Mouse (Mus musculus): ENCODE results near the gene Gtf3c2. TPM values are rescaled to one million over a fixed set of nuclear protein-coding genes. Genes with fewer than 3 reads are reported as not detected.
"Not testable (repeated sequence)": the region's sequence is repeated elsewhere in the genome, so short reads cannot be mapped to it uniquely, and the experiment has no call there.

The Gtf3c2 gene
- polyA plus RNA-seq, 1 experiment from 2014 or later = 68.0 TPM

- Histone ChIP-seq H3K4me1 (ENCODE audit: control insufficient read depth, insufficient read depth, low read length) (no peaks in the 10 kb centered on the region; the same call in 1 of the 2 replicates), H3K9ac (replicated peaks; ENCODE audit: low read length) (no peak overlapping the region), H3K4me2 (ENCODE audit: low read length) (peak overlapping the region; percentile 61; the same call in 1 of the 2 replicates), H3K4me3 (replicated peaks; ENCODE audit: low read depth, low read length) (no peak overlapping the region), H3K36me3 (ENCODE audit: control insufficient read depth, insufficient read depth, low read length) (no peaks in the 10 kb centered on the region), H3K27me3 (ENCODE audit: control insufficient read depth, insufficient read depth, low read length) (no peaks in the 10 kb centered on the region), H3K9me3 (ENCODE audit: control insufficient read depth, low read length) (no peaks in the 10 kb centered on the region), H3K27ac (replicated peaks; ENCODE audit: low read depth, low read length) (no peak overlapping the region)
- WGBS = 74% methylated on average over 7 of the region's 7 CpGs
- DNase-seq (no peak), ATAC-seq (ENCODE audit: low FRiP score, low TSS enrichment) (no peak)
Observed at GRCm38 (mm10) chr5:31218294-31218693, 38.4 kb upstream of the Gtf3c2 start.

GRCm38 (mm10) chr5:31216554-31216953 is 36.6 kb upstream of the Gtf3c2 start:
- not testable (repeated sequence) for H3K9ac ChIP-seq (replicated peaks; ENCODE audit: low read length); ATAC-seq (ENCODE audit: low FRiP score, low TSS enrichment); H3K4me1 ChIP-seq (ENCODE audit: control insufficient read depth, insufficient read depth, low read length); H3K4me2 ChIP-seq (ENCODE audit: low read length); H3K27me3 ChIP-seq (ENCODE audit: control insufficient read depth, insufficient read depth, low read length); H3K9me3 ChIP-seq (ENCODE audit: control insufficient read depth, low read length); H3K36me3 ChIP-seq (ENCODE audit: control insufficient read depth, insufficient read depth, low read length); DNase-seq; H3K4me3 ChIP-seq (replicated peaks; ENCODE audit: low read depth, low read length); H3K27ac ChIP-seq (replicated peaks; ENCODE audit: low read depth, low read length)
- WGBS = 88% methylated on average over 6 of the region's 6 CpGs

- Histone ChIP-seq H3K36me3 (ENCODE audit: control insufficient read depth, insufficient read depth, low read length) (peaks cover 66% of the 10 kb centered on the region), H3K27ac (replicated peaks; ENCODE audit: low read depth, low read length) (no peak overlapping the region)
Observed at GRCm38 (mm10) chr5:31204421-31204820, 24.5 kb upstream of the Gtf3c2 start.

GRCm38 (mm10) chr5:31203866-31204265 is 23.9 kb upstream of the Gtf3c2 start:
- H3K27me3 ChIP-seq (ENCODE audit: control insufficient read depth, insufficient read depth, low read length) = no peaks in the 10 kb centered on the region
- ATAC-seq (ENCODE audit: low FRiP score, low TSS enrichment) (no peak), DNase-seq (no peak)
- H3K36me3 ChIP-seq (ENCODE audit: control insufficient read depth, insufficient read depth, low read length) = peaks cover 71% of the 10 kb centered on the region
- H3K9ac ChIP-seq (replicated peaks; ENCODE audit: low read length) = no peak overlapping the region
- WGBS = 94% methylated on average over 2 of the region's 2 CpGs
- H3K4me2 ChIP-seq (ENCODE audit: low read length) = no peak overlapping the region
- H3K4me3 ChIP-seq (replicated peaks; ENCODE audit: low read depth, low read length) = no peak overlapping the region
- H3K4me1 ChIP-seq (ENCODE audit: control insufficient read depth, insufficient read depth, low read length) = peaks cover 10% of the 10 kb centered on the region; the same call in 1 of the 2 replicates
- H3K9me3 ChIP-seq (ENCODE audit: control insufficient read depth, low read length) = peaks cover 5% of the 10 kb centered on the region
- H3K27ac ChIP-seq (replicated peaks; ENCODE audit: low read depth, low read length) = no peak overlapping the region

More at GRCm38 (mm10) chr5:31204421-31204820, 24.5 kb upstream of the Gtf3c2 start:
- ATAC-seq (ENCODE audit: low FRiP score, low TSS enrichment) = no peak
- Histone ChIP-seq H3K4me1 (ENCODE audit: control insufficient read depth, insufficient read depth, low read length) (peaks cover 10% of the 10 kb centered on the region; the same call in 1 of the 2 replicates), H3K4me3 (replicated peaks; ENCODE audit: low read depth, low read length) (no peak overlapping the region), H3K27me3 (ENCODE audit: control insufficient read depth, insufficient read depth, low read length) (no peaks in the 10 kb centered on the region), H3K9me3 (ENCODE audit: control insufficient read depth, low read length) (peaks cover 5% of the 10 kb centered on the region), H3K9ac (replicated peaks; ENCODE audit: low read length) (no peak overlapping the region), H3K4me2 (ENCODE audit: low read length) (no peak overlapping the region)
- no peak for DNase-seq
- 92% methylated on average over 6 of the region's 6 CpGs for WGBS

GRCm38 (mm10) chr5:31202933-31203332 is 23.0 kb upstream of the Gtf3c2 start:
- H3K27me3 ChIP-seq (ENCODE audit: control insufficient read depth, insufficient read depth, low read length) = no peaks in the 10 kb centered on the region
- ATAC-seq (ENCODE audit: low FRiP score, low TSS enrichment) (no peak), DNase-seq (no peak)
- 87% methylated on average over 7 of the region's 7 CpGs for WGBS
- no peak overlapping the region for H3K9ac ChIP-seq (replicated peaks; ENCODE audit: low read length)
- H3K4me1 ChIP-seq (ENCODE audit: control insufficient read depth, insufficient read depth, low read length) = peaks cover 10% of the 10 kb centered on the region; the same call in 1 of the 2 replicates
- peak overlapping the region; percentile 64 for H3K4me2 ChIP-seq (ENCODE audit: low read length)
- peaks cover 5% of the 10 kb centered on the region for H3K9me3 ChIP-seq (ENCODE audit: control insufficient read depth, low read length)
- peaks cover 78% of the 10 kb centered on the region for H3K36me3 ChIP-seq (ENCODE audit: control insufficient read depth, insufficient read depth, low read length)
- H3K27ac ChIP-seq (replicated peaks; ENCODE audit: low read depth, low read length) = peak overlapping the region; percentile 82
- H3K4me3 ChIP-seq (replicated peaks; ENCODE audit: low read depth, low read length) = peak overlapping the region; percentile 80

GRCm38 (mm10) chr5:31201742-31202590 is 22.0 kb upstream of the Gtf3c2 start, which contains the start of gene Zfp513:
Gene Zfp513, minus strand, starts transcription at chr5:31202303.
- Histone ChIP-seq H3K9me3 (ENCODE audit: control insufficient read depth, low read length) (peaks cover 5% of the 10 kb centered on the region), H3K4me3 (replicated peaks; ENCODE audit: low read depth, low read length) (peak within 1 kb of the TSS; percentile 80), H3K4me1 (ENCODE audit: control insufficient read depth, insufficient read depth, low read length) (peaks cover 10% of the 10 kb centered on the region; the same call in 1 of the 2 replicates), H3K36me3 (ENCODE audit: control insufficient read depth, insufficient read depth, low read length) (peaks cover 79% of the 10 kb centered on the region), H3K27me3 (ENCODE audit: control insufficient read depth, insufficient read depth, low read length) (no peaks in the 10 kb centered on the region), H3K4me2 (ENCODE audit: low read length) (peak within 1 kb of the TSS; percentile 65), H3K9ac (replicated peaks; ENCODE audit: low read length) (peak within 1 kb of the TSS; percentile 78), H3K27ac (replicated peaks; ENCODE audit: low read depth, low read length) (peak within 1 kb of the TSS; percentile 82)
- under 1% methylated on average over 51 of the region's 53 CpGs for WGBS
- ATAC-seq (ENCODE audit: low FRiP score, low TSS enrichment) (peak; percentile 97), DNase-seq (peak; percentile 98)

GRCm38 (mm10) chr5:31201042-31201741 is 21.2 kb upstream of the Gtf3c2 start:
- DNase-seq (no peak), ATAC-seq (ENCODE audit: low FRiP score, low TSS enrichment) (no peak)
- H3K36me3 ChIP-seq (ENCODE audit: control insufficient read depth, insufficient read depth, low read length) = peaks cover 80% of the 10 kb centered on the region
- H3K4me3 ChIP-seq (replicated peaks; ENCODE audit: low read depth, low read length) = peak overlapping the region; percentile 80
- H3K9ac ChIP-seq (replicated peaks; ENCODE audit: low read length) = peak overlapping the region; percentile 78
- peaks cover 5% of the 10 kb centered on the region for H3K9me3 ChIP-seq (ENCODE audit: control insufficient read depth, low read length)
- 18% methylated on average over 13 of the region's 13 CpGs for WGBS
- H3K4me2 ChIP-seq (ENCODE audit: low read length) = peak overlapping the region; percentile 65
- no peaks in the 10 kb centered on the region for H3K27me3 ChIP-seq (ENCODE audit: control insufficient read depth, insufficient read depth, low read length)
- H3K4me1 ChIP-seq (ENCODE audit: control insufficient read depth, insufficient read depth, low read length) = peaks cover 10% of the 10 kb centered on the region; the same call in 1 of the 2 replicates
- peak overlapping the region; percentile 82 for H3K27ac ChIP-seq (replicated peaks; ENCODE audit: low read depth, low read length)

GRCm38 (mm10) chr5:31200327-31200768 is 20.4 kb upstream of the Gtf3c2 start:
- DNase-seq (no peak), ATAC-seq (ENCODE audit: low FRiP score, low TSS enrichment) (no peak)
- 91% methylated on average over 27 of the region's 27 CpGs for WGBS
- Histone ChIP-seq H3K4me3 (replicated peaks; ENCODE audit: low read depth, low read length) (peak overlapping the region; percentile 1; the same call in 1 of the 2 replicates), H3K4me1 (ENCODE audit: control insufficient read depth, insufficient read depth, low read length) (peaks cover 10% of the 10 kb centered on the region; the same call in 1 of the 2 replicates), H3K9ac (replicated peaks; ENCODE audit: low read length) (no peak overlapping the region), H3K4me2 (ENCODE audit: low read length) (peak overlapping the region; percentile 65), H3K27ac (replicated peaks; ENCODE audit: low read depth, low read length) (no peak overlapping the region), H3K36me3 (ENCODE audit: control insufficient read depth, insufficient read depth, low read length) (peaks cover 80% of the 10 kb centered on the region), H3K27me3 (ENCODE audit: control insufficient read depth, insufficient read depth, low read length) (no peaks in the 10 kb centered on the region), H3K9me3 (ENCODE audit: control insufficient read depth, low read length) (peaks cover 5% of the 10 kb centered on the region)
